Mouse (Mus musculus) heart, adult 18-20 months (tissue): ENCODE results near the gene Slc45a3. TPM values are rescaled to one million over a fixed set of nuclear protein-coding genes. Genes with fewer than 3 reads are reported as not detected.

Experiments used
- DNase-seq, 2 experiments: peaks; one replicate each; pipeline ENCODE4 v3.0.0; 2021 to 2022; ENCODE audit warnings: mixed read lengths in 1 of 2
- total RNA-seq, 2 experiments: library from RNA; stranded (reverse); gene quantifications; 2 replicates each; pipeline ENCODE4 v1.2.3; 2021

Slc45a3 gene
- total RNA-seq, 2 experiments from 2014 or later: 5.4 to 6.9 TPM

DNA sequence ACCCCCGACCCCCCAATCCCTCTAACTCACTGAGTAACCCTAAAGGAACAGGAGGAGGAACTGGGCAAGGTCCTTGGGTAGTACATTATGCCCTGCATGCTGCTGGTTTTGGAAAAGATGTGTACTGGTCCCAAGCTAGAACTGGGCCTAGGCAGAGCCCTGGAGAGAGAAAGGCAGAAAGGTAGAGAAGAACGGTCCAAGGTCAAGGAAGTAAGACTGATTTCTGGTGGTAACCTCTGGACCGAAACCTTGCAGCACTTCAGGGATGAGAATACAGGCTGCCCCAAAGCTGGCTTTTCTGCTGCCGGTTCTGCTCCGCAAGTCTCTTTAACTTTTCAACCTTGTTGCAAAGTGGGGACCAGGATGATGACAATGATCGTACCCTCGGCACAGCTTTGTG is 1.8 kb downstream of the Slc45a3 start:
- no peak for DNase-seq

DNA sequence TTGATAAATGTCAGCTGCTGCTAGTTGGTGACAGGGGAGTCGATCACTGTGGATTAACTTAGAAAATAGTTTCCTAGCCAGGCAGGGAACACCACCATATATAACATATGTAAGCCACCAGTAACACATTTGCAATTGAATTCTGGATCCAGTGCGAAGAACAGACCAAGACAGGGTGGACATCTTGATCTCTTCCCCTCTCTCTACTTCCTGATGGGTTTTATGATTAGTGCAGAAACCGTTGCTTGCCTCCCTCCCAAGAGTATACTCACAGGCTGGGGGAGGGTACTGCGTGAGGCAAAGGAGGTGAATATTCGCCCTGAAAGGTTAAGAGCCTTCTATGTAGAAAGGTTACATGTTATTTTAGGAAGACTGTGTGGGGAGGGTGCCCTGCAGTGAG is 3.1 kb downstream of the Slc45a3 start:
- no peak for DNase-seq

GRCm38 (mm10) chr1:131967336-131967735 is 4.6 kb downstream of the Slc45a3 start:
- DNase-seq: peak in 1 of 2 experiments; percentile 31

GRCm38 (mm10) chr1:131968556-131968955 is 5.8 kb downstream of the Slc45a3 start:
- no peak for DNase-seq

- peak in 1 of 2 experiments; percentile 58 for DNase-seq
Observed at GRCm38 (mm10) chr1:131968983-131969382, 6.2 kb downstream of the Slc45a3 start.

DNA sequence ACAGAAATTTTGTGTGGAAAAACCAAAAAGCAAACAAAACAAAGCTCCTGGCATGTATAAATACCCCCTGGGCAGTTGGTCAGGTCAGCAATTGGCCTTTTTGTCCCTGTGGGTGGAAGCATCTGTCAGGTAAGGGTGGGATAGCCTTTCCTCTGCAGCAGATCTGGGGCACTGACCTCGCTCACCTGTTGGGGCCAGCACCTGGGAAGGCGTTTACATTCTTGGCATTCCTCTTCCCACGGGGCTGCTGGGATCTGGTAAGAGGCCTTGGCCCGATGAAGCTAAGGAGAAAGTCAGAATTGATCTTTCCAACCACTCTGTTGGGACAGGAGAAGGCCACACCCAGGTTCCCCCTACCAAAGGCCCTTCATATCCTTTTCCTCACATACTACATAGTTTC is 7.1 kb downstream of the Slc45a3 start:
- no peak for DNase-seq

GRCm38 (mm10) chr1:131970322-131970660 is 7.5 kb downstream of the Slc45a3 start:
- no peak for DNase-seq

- no peak for DNase-seq
Observed at GRCm38 (mm10) chr1:131970661-131971520, 8.1 kb downstream of the Slc45a3 start.

GRCm38 (mm10) chr1:131971771-131972497 is 9.2 kb downstream of the Slc45a3 start:
- no peak for DNase-seq

- no peak for DNase-seq
Observed at GRCm38 (mm10) chr1:131972498-131973334, 9.9 kb downstream of the Slc45a3 start.

DNA sequence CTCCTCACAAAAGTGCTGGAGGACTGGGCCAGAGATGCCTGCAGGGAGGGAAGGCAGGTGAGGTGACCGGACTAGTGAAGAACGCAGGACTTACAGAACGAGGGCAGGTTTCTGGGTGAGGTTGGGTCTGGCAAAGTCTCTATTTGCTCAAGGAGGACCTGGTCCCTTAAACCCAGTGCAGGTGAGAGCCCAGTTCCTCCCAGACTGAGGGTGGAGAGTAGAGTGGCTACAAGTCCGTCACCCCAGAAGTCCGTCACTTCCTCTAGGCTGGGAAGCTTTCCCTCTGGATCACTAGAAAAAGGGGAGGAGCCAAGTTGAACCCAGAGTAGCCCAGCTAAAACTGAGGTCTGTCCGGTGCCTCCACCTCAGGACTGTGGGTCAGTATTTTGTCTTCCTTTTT is 11.2 kb downstream of the Slc45a3 start:
- DNase-seq: no peak

- no peak for DNase-seq
Observed at GRCm38 (mm10) chr1:131976886-131977285, 14.1 kb downstream of the Slc45a3 start.

GRCm38 (mm10) chr1:131980471-131980870 is 17.7 kb downstream of the Slc45a3 start:
- no peak for DNase-seq

GRCm38 (mm10) chr1:131981378-131982013 is 18.7 kb downstream of the Slc45a3 start:
- DNase-seq: peak; percentile 72 to 86

GRCm38 (mm10) chr1:131982907-131983306 is 20.1 kb downstream of the Slc45a3 start:
- DNase-seq: peak; percentile 62 to 86

- no peak for DNase-seq
Observed at GRCm38 (mm10) chr1:131983806-131984205, 21.0 kb downstream of the Slc45a3 start.

GRCm38 (mm10) chr1:131987432-131987831 is 24.7 kb downstream of the Slc45a3 start:
- DNase-seq: no peak

DNA sequence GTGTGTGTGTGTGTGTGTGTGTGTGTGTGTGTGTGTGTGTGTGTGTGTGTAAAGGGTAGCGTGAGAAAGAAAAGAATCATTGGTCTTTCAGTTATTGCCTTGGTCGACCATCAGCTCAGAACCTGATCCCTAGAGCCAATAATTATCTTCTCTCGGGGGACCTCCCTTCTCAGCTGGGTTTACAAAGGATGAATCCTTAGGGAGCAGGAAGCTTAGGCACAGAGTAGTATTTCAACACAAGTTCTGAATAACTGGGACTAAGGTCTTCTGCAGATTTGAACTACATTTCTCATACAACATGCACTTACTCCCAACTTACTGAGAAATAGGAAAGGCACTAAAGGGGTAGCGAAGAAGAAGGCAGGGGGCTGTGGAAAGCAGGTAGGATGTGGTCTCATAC is 26.7 kb downstream of the Slc45a3 start:
- no peak for DNase-seq

DNA sequence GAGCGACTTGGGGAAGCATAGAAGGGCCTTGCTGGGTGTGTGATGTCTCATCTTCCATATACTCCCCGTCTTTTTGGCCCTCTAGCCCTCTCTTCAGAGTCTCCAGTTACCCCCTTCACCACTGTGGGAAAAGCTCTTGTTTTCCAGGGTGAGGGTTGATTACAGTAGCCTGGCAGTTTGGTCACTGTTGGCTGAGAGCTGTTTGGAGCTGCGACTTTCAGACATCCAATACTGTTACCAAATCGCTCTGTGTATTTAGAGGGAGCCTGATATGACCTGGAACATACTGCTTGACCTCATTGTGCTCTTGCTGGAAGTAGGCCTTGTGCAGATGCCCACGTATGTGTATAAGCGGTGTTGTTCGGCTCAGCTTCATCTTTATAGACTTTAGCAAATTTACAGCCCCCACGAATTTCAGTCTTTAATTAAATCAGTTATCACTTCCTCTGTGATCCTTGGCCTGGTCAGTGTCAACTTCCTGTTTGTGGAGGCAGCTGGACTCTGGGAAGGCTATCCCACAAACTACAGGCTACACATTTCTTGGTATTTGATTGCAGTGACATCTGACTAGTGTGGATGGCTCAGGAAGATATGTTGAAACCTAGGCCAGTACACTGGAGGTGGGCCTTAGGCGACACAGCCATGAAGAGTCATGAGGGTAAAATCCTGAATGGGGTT is 27.5 kb downstream of the Slc45a3 start:
- no peak for DNase-seq

DNA sequence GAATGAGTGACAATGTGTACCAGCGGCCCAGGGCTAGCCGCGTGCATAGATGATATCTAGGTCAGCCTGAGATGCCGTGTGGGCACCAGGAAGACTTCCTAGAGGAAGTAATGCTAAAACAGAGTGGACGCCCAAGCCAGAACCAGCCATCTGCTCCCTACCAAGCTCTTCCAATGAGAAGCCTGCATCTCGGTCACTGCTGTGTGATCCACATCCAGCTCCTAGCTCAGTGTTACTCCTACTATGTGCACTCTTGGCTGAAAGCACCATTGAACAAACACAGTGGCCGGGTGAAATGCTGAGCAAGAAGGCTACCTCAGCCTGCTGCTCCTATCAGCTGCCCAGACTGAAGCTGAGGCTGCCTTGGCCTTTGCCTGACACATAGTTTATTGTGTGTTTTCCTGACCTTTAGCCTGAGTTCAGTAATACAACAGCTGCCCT is 29.8 kb downstream of the Slc45a3 start:
- no peak for DNase-seq
